Mouse (Mus musculus) olfactory bulb, adult 2 months (tissue): ENCODE data around the gene Cracr2b. TPM values are rescaled to one million over a fixed set of nuclear protein-coding genes. Genes with fewer than 3 reads are reported as not detected.
A peak's percentile ranks its signal among the peaks of the same experiment; 100 is the strongest.

Source experiments
- H3K27ac ChIP-seq: fragments of 200-500 bp; 2 replicates; pipeline ENCODE4 v1.5.1; 2012; ENCODE audit warnings: low read depth, low read length; ENCODE audit not compliant: insufficient read depth
- H3K4me1 ChIP-seq: fragments of 200-500 bp; 2 replicates; pipeline ENCODE4 v1.6.1; 2012; ENCODE audit warnings: low read length; ENCODE audit not compliant: control insufficient read depth, insufficient read depth
- H3K4me3 ChIP-seq: fragments of 200-500 bp; 2 replicates; pipeline ENCODE4 v1.5.1; 2012; ENCODE audit warnings: mild to moderate bottlenecking, low read depth, low read length, moderate library complexity; ENCODE audit not compliant: insufficient read depth
- CTCF ChIP-seq: fragments of 200-500 bp; IDR thresholded peaks from 2 replicates; pipeline ENCODE4 v1.5.1; 2012; ENCODE audit warnings: low read depth, mild to moderate bottlenecking, low read length, moderate library complexity; ENCODE audit not compliant: insufficient read depth
- POLR2A ChIP-seq: fragments of 200-500 bp; IDR thresholded peaks from 2 replicates; pipeline ENCODE4 v1.6.1; 2012; ENCODE audit warnings: mild to moderate bottlenecking, low read depth, low read length, moderate library complexity; ENCODE audit not compliant: insufficient read depth
- WGBS: fragments of 180-500 bp; shearing (Covaris S2); methylation state at CpG from one replicate; pipeline ENCODE4 v1.1.7; 2018; 5-methylcytosine and 5-hydroxymethylcytosine counted together
- polyA plus RNA-seq: library from polyadenylated mRNA; stranded (reverse); fragments of >200 nt; gene quantifications from 2 replicates; pipeline ENCODE4 v1.2.4, GENCODE M21; 2012; ENCODE audit warnings: low replicate concordance; ENCODE audit not compliant: missing spikeins, insufficient read depth, insufficient read length

Cracr2b gene
- polyA plus RNA-seq, 1 experiment = not detected

- TF ChIP-seq POLR2A (no peak), CTCF (no peak)
- 3% methylated on average over 17 of the region's 17 CpGs for WGBS
- peaks cover 21% of the 10 kb centered on the region for H3K4me1 ChIP-seq
- H3K27ac ChIP-seq = peak overlapping the region; percentile 43; the same call in 1 of the 2 replicates
- peak overlapping the region; percentile 65; the same call in 1 of the 2 replicates for H3K4me3 ChIP-seq
Measured at GRCm38 (mm10) chr7:141476226-141476980, 15.5 kb downstream of the Cracr2b start.

GRCm38 (mm10) chr7:141476981-141477370 lies 16.1 kb downstream of the Cracr2b start:
- no peak overlapping the region for H3K4me3 ChIP-seq
- no peak for TF ChIP-seq POLR2A
- TF ChIP-seq CTCF = no peak
- H3K27ac ChIP-seq = 0 out of 2 replicates have a peak overlapping the region, but pooled peaks have one; percentile 19

GRCm38 (mm10) chr7:141477578-141478269 lies 16.8 kb downstream of the Cracr2b start:
- 68% methylated on average over 4 of the region's 4 CpGs for WGBS
- Histone ChIP-seq H3K4me1 (peaks cover 33% of the 10 kb centered on the region), H3K27ac (no peak overlapping the region), H3K4me3 (no peak overlapping the region)
- TF ChIP-seq POLR2A (no peak), CTCF (no peak)

More at GRCm38 (mm10) chr7:141476981-141477370, 16.1 kb downstream of the Cracr2b start:
- H3K4me1 ChIP-seq = peaks cover 26% of the 10 kb centered on the region
- WGBS = 23% methylated on average over 7 of the region's 7 CpGs

- no peak overlapping the region for H3K27ac ChIP-seq
- no peak for TF ChIP-seq POLR2A
- TF ChIP-seq CTCF = no peak
- WGBS = 72% methylated on average over 5 of the region's 5 CpGs
- H3K4me1 ChIP-seq = peaks cover 34% of the 10 kb centered on the region
- H3K4me3 ChIP-seq = no peak overlapping the region
Measured at GRCm38 (mm10) chr7:141478270-141478748, 17.4 kb downstream of the Cracr2b start.

- Histone ChIP-seq H3K4me1 (peaks cover 28% of the 10 kb centered on the region), H3K4me3 (no peak overlapping the region; the same call in 1 of the 2 replicates), H3K27ac (no peak overlapping the region)
- TF ChIP-seq POLR2A = no peak
- TF ChIP-seq CTCF = peak; percentile 81
- 6% methylated on average over 10 of the region's 10 CpGs for WGBS
Measured at GRCm38 (mm10) chr7:141480842-141481497, 20.1 kb downstream of the Cracr2b start.

GRCm38 (mm10) chr7:141481498-141482401 lies 20.9 kb downstream of the Cracr2b start:
- Histone ChIP-seq H3K4me3 (peak overlapping the region; percentile 56), H3K27ac (no peak overlapping the region), H3K4me1 (peaks cover 20% of the 10 kb centered on the region)
- WGBS = 2% methylated on average over 81 of the region's 81 CpGs
- TF ChIP-seq POLR2A (no peak), CTCF (no peak)

GRCm38 (mm10) chr7:141482531-141483024 lies 21.7 kb downstream of the Cracr2b start:
- Histone ChIP-seq H3K4me1 (peaks cover 19% of the 10 kb centered on the region), H3K4me3 (peak overlapping the region; percentile 56), H3K27ac (no peak overlapping the region)
- WGBS = 9% methylated on average over 11 of the region's 11 CpGs
- no peak for TF ChIP-seq CTCF

- TF ChIP-seq CTCF = no peak
- no peak for TF ChIP-seq POLR2A
- H3K27ac ChIP-seq = no peak overlapping the region
- WGBS = 74% methylated on average over 6 of the region's 6 CpGs
- H3K4me1 ChIP-seq = peaks cover 19% of the 10 kb centered on the region
- no peak overlapping the region for H3K4me3 ChIP-seq
Measured at GRCm38 (mm10) chr7:141483114-141483653, 22.3 kb downstream of the Cracr2b start.
